ENCODE assay signal across 16 mouse cellular contexts in the genomic region with DNA sequence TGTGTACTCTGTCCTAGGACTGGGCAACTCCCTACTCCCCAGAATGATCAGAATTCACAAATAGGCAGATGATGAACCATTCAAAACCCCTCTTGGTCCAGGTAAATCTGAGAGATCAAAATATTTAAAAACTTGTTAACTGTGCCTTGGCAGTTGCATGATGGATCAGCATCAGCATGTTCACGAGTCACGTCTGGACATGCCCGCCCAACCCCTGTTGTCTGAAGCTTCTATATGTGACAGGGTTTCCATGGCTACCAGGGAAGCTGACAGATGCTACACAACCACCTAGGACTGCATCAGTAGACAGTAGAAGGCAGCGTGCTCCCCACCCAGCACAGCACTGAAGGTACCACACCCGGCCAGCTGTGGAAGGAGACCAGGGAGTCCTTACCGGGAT. TPM values are rescaled to one million over a fixed set of nuclear protein-coding genes. Genes with fewer than 3 reads are reported as not detected.
A peak's percentile ranks its signal among the peaks of the same experiment; 100 is the strongest.
DNase-seq lines count a peak whose midpoint lies in the region; ATAC-seq and TF ChIP-seq lines count a peak whose summit lies in the region.
"Had no signal": no experiment of that assay in that cellular context is flagged by ENCODE, and none has a peak within 500 bp of the region (broad histone marks: within the 10 kb centered on the region; RNA-seq: fewer than 3 reads in every experiment).

No protein-coding gene starts in this region.

- peak; percentile 35; the same call in 1 of the 2 replicates for ATAC-seq in lung, embryonic 15.5 days (ENCODE audit: borderline replicate concordance, extremely low read depth, low FRiP score, low TSS enrichment)
- 0 out of 2 replicates have a peak, but pooled peaks have one; percentile 35 for ATAC-seq in hindbrain, embryonic 15.5 days (ENCODE audit: low FRiP score, low read depth)
- ATAC-seq: activated CD4-positive, CD25-positive, alpha-beta regulatory T cell, adult 4 months had no signal

- no peak overlapping the region for H3K9ac ChIP-seq in lung, embryonic 15.5 days
- H3K9ac ChIP-seq in ES-E14 (ENCODE audit: insufficient read depth, low read depth, low read length, poor library complexity, severe bottlenecking), result peak overlapping the region; percentile 9; the same call in 1 of the 2 replicates
- no peak overlapping the region for H3K9ac ChIP-seq in hindbrain, embryonic 15.5 days
- H3K9ac ChIP-seq: embryonic facial prominence, embryonic 12.5 days; liver, embryonic 13.5 days had no signal

- no peak for TF ChIP-seq POLR2A in lung, adult 2 months (IDR thresholded peaks at IDR 0.05; ENCODE audit: borderline replicate concordance, extremely low read depth, low read depth, low read length)

- in situ Hi-C loops in ES-E14 (cut with MboI; ENCODE audit: low sequenced_read_pairs in 2 of 2, unreplicated experiment in 2 of 2), result no loop called here

- no peak overlapping the region for H3K4me3 ChIP-seq in lung, embryonic 15.5 days
- H3K4me3 ChIP-seq in lung, adult 2 months (replicated peaks; ENCODE audit: extremely low read depth, low read depth, low read length), result no peak overlapping the region
- H3K4me3 ChIP-seq in ES-E14 (ENCODE audit: insufficient read depth in 1 of 2, low read depth in 1 of 2, low read length in 2 of 2, poor library complexity in 1 of 2, severe bottlenecking in 1 of 2), result no peak overlapping the region
- no peak overlapping the region for H3K4me3 ChIP-seq in embryonic facial prominence, embryonic 10.5 days
- H3K4me3 ChIP-seq in hindbrain, embryonic 15.5 days, result no peak overlapping the region
- H3K4me3 ChIP-seq: embryonic facial prominence, embryonic 12.5 days; liver, embryonic 13.5 days had no signal

- H3K4me2 ChIP-seq in lung, embryonic 15.5 days, result no peak overlapping the region
- H3K4me2 ChIP-seq in hindbrain, embryonic 15.5 days, result no peak overlapping the region
- H3K4me2 ChIP-seq: embryonic facial prominence, embryonic 12.5 days; liver, embryonic 13.5 days had no signal

- peaks cover 46% of the 10 kb centered on the region for H3K36me3 ChIP-seq in lung, embryonic 15.5 days
- peaks cover 41% of the 10 kb centered on the region for H3K36me3 ChIP-seq in ES-E14 (ENCODE audit: control insufficient read depth, insufficient read depth, low read length, poor library complexity, severe bottlenecking)
- peaks cover 79% of the 10 kb centered on the region for H3K36me3 ChIP-seq in embryonic facial prominence, embryonic 10.5 days (replicated peaks)
- peaks cover 38% of the 10 kb centered on the region for H3K36me3 ChIP-seq in hindbrain, embryonic 15.5 days

- 78% methylated on average over 6 of the region's 6 CpGs for WGBS in lung, embryonic 15.5 days
- 89% methylated on average over 6 of the region's 6 CpGs for WGBS in lung, adult 2 months
- 82% methylated on average over 6 of the region's 6 CpGs for WGBS in embryonic facial prominence, embryonic 10.5 days
- 56% methylated on average over 6 of the region's 6 CpGs for WGBS in hindbrain, embryonic 15.5 days

- TF ChIP-seq CTCF in lung, adult 2 months (IDR thresholded peaks at IDR 0.05; ENCODE audit: insufficient read depth, low read length), result no peak

- H3K27ac ChIP-seq in lung, embryonic 15.5 days, result no peak overlapping the region
- H3K27ac ChIP-seq in ES-E14 (ENCODE audit: insufficient read depth, low read depth, low read length, poor library complexity, severe bottlenecking), result peak overlapping the region; percentile 92
- peak overlapping the region; percentile 62 for H3K27ac ChIP-seq in embryonic facial prominence, embryonic 10.5 days (replicated peaks)
- H3K27ac ChIP-seq in hindbrain, embryonic 15.5 days (replicated peaks), result no peak overlapping the region
- H3K27ac ChIP-seq: embryonic facial prominence, embryonic 12.5 days; liver, embryonic 13.5 days had no signal

- no peaks in the 10 kb centered on the region for H3K27me3 ChIP-seq in lung, embryonic 15.5 days
- no peaks in the 10 kb centered on the region for H3K27me3 ChIP-seq in embryonic facial prominence, embryonic 10.5 days (replicated peaks; ENCODE audit: low read depth, poor library complexity, severe bottlenecking)
- no peaks in the 10 kb centered on the region for H3K27me3 ChIP-seq in hindbrain, embryonic 15.5 days
- H3K27me3 ChIP-seq: embryonic facial prominence, embryonic 12.5 days; liver, embryonic 13.5 days had no signal

- no peak for DNase-seq in lung, adult 2 months
- DNase-seq in ES-E14 (ENCODE audit: low read depth, low spot score), result peak; percentile 41
- DNase-seq in embryonic facial prominence, embryonic 10.5 days (ENCODE audit: low spot score), result peak; percentile 20
- no peak for DNase-seq in testis, postnatal 14 days (ENCODE audit: low spot score)
- no peak for DNase-seq in spleen, adult 12 weeks (ENCODE audit: low spot score)
- DNase-seq: cerebellum, adult 18-20 months; heart, adult 18-20 months; heart, postnatal 36 days; kidney, adult 8-10 months; liver, embryonic 13.5 days; lung, postnatal 4 days had no signal

- no peaks in the 10 kb centered on the region for H3K4me1 ChIP-seq in lung, embryonic 15.5 days
- H3K4me1 ChIP-seq in lung, adult 2 months (ENCODE audit: control insufficient read depth, insufficient read depth, low read length), result no peaks in the 10 kb centered on the region
- peaks cover 17 to 19% of the 10 kb centered on the region in 2 experiments for H3K4me1 ChIP-seq in ES-E14 (ENCODE audit: control insufficient read depth in 2 of 2, insufficient read depth in 2 of 2, low read length in 2 of 2, poor library complexity in 1 of 2)
- H3K4me1 ChIP-seq in embryonic facial prominence, embryonic 10.5 days, result peaks cover 37% of the 10 kb centered on the region
- H3K4me1 ChIP-seq in hindbrain, embryonic 15.5 days (replicated peaks), result peaks cover 14% of the 10 kb centered on the region
- H3K4me1 ChIP-seq: liver, embryonic 13.5 days had no signal

- H3K9me3 ChIP-seq in lung, embryonic 15.5 days, result no peaks in the 10 kb centered on the region
- no peaks in the 10 kb centered on the region for H3K9me3 ChIP-seq in ES-E14 (ENCODE audit: control insufficient read depth, insufficient read depth, low read depth, low read length)
- H3K9me3 ChIP-seq in embryonic facial prominence, embryonic 10.5 days, result no peaks in the 10 kb centered on the region
- no peaks in the 10 kb centered on the region for H3K9me3 ChIP-seq in hindbrain, embryonic 15.5 days
- H3K9me3 ChIP-seq: embryonic facial prominence, embryonic 12.5 days; liver, embryonic 13.5 days had no signal

TF ChIP-seq in ES-E14, 5 proteins besides CTCF, POLR2A, EP300 and RAD21:
- TF ChIP-seq MAFK (IDR thresholded peaks at IDR 0.05; ENCODE audit: insufficient read depth, low read depth, low read length) (no peak), HCFC1 (IDR thresholded peaks at IDR 0.05; ENCODE audit: borderline replicate concordance, insufficient read depth, low read length) (no peak), CHD2 (IDR thresholded peaks at IDR 0.05; ENCODE audit: low read depth, low read length) (no peak), ZNF384 (IDR thresholded peaks at IDR 0.05; ENCODE audit: low read depth, low read length) (no peak), ZC3H11A (IDR thresholded peaks at IDR 0.05; ENCODE audit: borderline replicate concordance, low read depth, low read length) (no peak)

RNA-seq across cellular contexts. Expression of a gene that starts 28.5 kb away (rescaled TPM):
- polyA plus RNA-seq in lung, embryonic 15.5 days (2015; fragmentation: Nextera tagmentation; extraction: Ambion mirVana), result 39.3 and 41.5 TPM in 2 replicates
- 13.7 and 21.1 TPM in 2 replicates for polyA plus RNA-seq in lung, adult 2 months (2012; rRNA removed)
- 45.2 and 66.4 TPM in 2 replicates for total RNA-seq in ES-E14 (2012; rRNA removed)
- 38.0 and 43.6 TPM in 2 replicates for polyA plus RNA-seq in embryonic facial prominence, embryonic 10.5 days (2016; fragmentation: Nextera tagmentation; extraction: Ambion mirVana)
- 58.2 and 58.4 TPM in 2 replicates for polyA plus RNA-seq in hindbrain, embryonic 15.5 days (2015; fragmentation: Nextera tagmentation; extraction: Ambion mirVana)

RNA-seq across cellular contexts. Expression of a gene that starts 32.0 kb away (rescaled TPM):
- polyA plus RNA-seq in lung, embryonic 15.5 days (2015; fragmentation: Nextera tagmentation; extraction: Ambion mirVana), result 4.2 and 6.3 TPM in 2 replicates
- 3.6 and 5.2 TPM in 2 replicates for polyA plus RNA-seq in lung, adult 2 months (2012; rRNA removed)
- 0.53 and 0.62 TPM in 2 replicates for total RNA-seq in ES-E14 (2012; rRNA removed)
- 0.74 and 0.87 TPM in 2 replicates for polyA plus RNA-seq in embryonic facial prominence, embryonic 10.5 days (2016; fragmentation: Nextera tagmentation; extraction: Ambion mirVana)
- polyA plus RNA-seq in hindbrain, embryonic 15.5 days (2015; fragmentation: Nextera tagmentation; extraction: Ambion mirVana), result 0.12 and 0.16 TPM in 2 replicates
- total RNA-seq: left cerebral cortex, postnatal 10 days had no signal

Comparison
In these comparisons a context has a peak if more than half of its experiments do, and no peak if none do; other contexts are left out.
1. H3K27ac ChIP-seq: peak in ES-E14 (single experiment) and embryonic facial prominence, embryonic 10.5 days (single experiment); none in lung, embryonic 15.5 days (single experiment) and hindbrain, embryonic 15.5 days (single experiment).
2. DNase-seq: peak in ES-E14 (single experiment) and embryonic facial prominence, embryonic 10.5 days (single experiment); none in lung, adult 2 months (single experiment), testis, postnatal 14 days (single experiment) and spleen, adult 12 weeks (single experiment).